Mouse (Mus musculus): ENCODE data around the gene Agfg1.
A peak's percentile ranks its signal among the peaks of the same experiment; 100 is the strongest.

Agfg1 gene

DNA sequence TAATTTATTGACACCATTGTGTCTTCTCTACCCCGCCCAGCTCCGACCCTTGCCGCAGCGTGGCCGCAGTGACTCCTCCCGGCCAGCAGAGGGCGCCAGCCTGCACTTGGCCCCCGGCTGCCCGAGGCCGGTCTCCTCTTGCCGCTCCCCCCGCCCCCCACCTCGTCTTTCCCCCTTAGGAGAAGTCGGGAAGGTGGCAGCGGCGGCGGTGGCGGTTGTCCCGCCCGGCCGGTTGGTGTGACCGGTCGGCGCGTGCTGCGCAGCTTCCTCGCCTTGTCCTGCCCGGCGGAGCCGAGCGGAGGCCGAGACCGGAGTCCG is at the start of gene Agfg1:
TSS of gene Agfg1 (plus strand) at position 188 of the 318 bp plus-strand sequence.
- peak; percentile 91 to 94 for DNase-seq (ENCODE audit: low spot score in 2 of 2)

DNA sequence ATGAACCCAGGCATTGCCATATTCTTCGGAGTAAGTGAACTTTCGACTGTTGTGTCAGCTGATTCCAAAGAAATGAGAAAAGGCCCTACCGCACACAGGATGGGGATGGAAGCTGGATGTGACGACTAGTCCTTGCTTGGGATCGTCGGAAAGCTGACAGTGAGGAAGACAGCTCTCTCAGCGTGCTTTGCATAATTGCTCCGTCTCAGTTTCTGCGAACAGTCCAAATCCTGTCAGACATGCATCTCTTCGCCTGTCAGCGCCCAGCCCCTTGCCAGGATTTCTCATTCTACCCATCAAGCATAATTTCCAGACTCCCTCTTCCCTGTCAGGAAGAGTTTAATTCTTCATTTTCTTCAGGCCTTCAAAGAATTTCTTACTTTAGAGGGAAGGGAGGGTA is 48.2 kb upstream of the Agfg1 start:
- no peak for DNase-seq (ENCODE audit: low spot score in 2 of 2)

- DNase-seq (ENCODE audit: low spot score in 2 of 2), result no peak
These were observed 47.0 kb upstream of the Agfg1 start for GRCm38 (mm10) chr1:82792238-82792637.

DNA sequence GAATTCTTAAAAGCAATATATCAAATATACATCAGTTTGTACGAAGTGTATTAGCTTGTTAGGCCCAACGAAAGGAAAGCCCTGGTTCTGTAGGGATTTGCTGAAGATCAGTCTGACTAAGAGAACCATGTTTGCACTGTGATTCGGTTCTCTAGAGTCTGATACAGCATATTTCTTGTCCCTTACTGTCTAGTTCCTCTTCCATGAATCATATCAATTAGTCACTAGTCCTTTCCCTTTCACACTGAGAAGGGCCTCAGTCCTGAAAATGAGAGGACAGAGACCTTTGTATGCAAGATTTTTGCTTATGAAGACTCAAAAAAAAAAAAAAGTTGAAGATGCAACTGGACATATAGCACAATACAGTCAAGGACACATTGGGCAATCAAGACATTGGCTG is 46.2 kb upstream of the Agfg1 start:
- DNase-seq (ENCODE audit: low spot score in 2 of 2), result no peak

DNA sequence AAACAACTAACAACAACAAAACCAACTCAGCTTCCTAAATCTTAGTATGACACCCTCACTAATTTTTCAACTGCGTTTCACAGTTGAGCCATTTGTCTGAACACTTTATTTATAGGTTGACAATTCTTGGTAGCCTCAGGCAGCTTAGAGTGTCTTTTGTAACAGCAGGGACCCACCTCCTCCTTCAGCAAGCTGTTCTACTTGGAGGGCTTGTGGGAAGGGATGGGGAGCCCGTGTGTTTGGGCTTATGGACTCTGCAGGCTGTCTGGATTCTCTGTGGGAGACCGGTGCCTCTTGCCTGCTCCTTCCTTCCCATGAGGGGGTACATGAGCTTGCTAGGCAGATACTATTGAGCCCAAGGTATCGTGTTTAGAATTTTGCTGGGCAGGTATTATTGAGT is 45.3 kb upstream of the Agfg1 start:
- peak; percentile 43 to 59 for DNase-seq (ENCODE audit: low spot score in 2 of 2)

GRCm38 (mm10) chr1:82795211-82795610 is 44.1 kb upstream of the Agfg1 start:
- no peak for DNase-seq (ENCODE audit: low spot score in 2 of 2)

DNA sequence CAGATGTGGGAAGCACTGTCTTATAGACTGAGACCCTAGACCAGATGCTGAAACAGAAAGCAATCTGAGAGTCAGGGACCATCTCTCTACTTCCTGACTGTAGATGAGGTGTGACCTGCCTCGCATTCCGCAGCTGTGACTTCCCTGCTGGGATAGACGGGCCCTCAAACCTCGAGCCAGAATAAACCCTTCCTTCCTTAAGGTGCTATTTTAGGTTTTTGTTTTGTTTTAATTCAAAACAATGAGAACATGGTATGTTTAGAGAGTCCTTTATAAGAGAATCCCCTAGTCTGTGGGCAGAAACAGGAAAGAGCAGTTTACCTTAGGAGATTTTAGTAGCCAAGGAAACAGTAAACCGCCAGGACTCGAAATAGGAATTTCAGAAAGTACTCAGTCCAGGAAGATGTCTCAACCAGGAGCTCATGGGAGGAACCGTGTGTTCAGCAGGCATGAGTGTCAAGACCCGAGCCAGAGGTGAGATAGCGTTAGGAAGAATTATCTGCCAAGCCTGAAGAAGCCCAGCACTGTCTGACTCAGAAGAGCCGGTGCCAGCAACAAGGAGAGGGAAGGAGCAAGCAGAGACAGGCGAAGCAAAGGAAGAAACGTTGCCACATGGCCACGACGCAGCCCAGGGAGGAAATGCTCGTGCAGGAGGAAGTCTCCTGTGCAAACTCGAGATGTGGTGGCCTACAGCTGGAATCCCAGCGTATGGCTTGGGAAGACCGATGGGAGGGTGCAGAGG is 43.4 kb upstream of the Agfg1 start:
- peak in 1 of 2 experiments; percentile 21 for DNase-seq (ENCODE audit: low spot score in 2 of 2)

GRCm38 (mm10) chr1:82797088-82797487 is 42.2 kb upstream of the Agfg1 start:
- DNase-seq (ENCODE audit: low spot score in 2 of 2), result no peak

DNA sequence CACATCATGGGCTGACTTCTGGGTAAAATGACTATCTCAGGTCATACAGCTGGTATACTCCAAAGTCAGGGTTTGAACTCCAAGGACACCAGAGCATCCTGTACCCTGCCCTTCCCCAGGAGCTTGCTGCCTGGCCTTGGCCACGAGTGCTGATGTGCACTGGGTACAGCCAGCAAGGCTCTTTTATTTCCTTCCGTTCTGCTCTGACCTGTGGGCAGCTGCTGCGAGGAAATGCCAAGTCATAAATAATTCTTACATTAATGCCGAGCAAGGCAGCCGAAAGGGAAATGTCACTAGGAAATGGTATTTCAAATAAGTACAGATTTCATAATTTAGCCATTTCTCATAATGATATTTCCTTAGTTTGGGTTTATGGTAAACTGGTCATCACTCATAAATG is 41.0 kb upstream of the Agfg1 start:
- DNase-seq (ENCODE audit: low spot score in 2 of 2), result no peak

DNA sequence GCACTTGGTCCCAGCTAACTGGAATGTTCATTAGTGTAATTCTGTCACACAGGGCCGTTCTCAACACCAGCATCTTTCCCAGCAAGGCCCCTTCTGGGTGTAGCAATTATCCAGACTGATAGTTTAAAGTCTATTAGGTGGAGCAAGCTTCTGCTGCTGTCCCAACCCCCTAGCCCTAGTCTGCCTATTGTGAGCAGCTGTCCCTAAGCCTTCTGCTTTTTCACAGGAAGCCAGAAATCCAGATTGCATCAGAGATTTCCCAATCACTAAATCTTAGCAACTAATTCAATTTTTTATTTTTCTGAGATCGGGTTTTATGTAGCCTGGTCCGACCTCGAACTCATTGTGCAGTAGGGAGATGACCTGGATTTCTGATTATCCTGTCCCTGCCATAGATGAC is 40.4 kb upstream of the Agfg1 start:
- DNase-seq (ENCODE audit: low spot score in 2 of 2), result no peak

- DNase-seq (ENCODE audit: low spot score in 2 of 2), result no peak
These were observed 38.0 kb upstream of the Agfg1 start for GRCm38 (mm10) chr1:82801105-82801783.

DNA sequence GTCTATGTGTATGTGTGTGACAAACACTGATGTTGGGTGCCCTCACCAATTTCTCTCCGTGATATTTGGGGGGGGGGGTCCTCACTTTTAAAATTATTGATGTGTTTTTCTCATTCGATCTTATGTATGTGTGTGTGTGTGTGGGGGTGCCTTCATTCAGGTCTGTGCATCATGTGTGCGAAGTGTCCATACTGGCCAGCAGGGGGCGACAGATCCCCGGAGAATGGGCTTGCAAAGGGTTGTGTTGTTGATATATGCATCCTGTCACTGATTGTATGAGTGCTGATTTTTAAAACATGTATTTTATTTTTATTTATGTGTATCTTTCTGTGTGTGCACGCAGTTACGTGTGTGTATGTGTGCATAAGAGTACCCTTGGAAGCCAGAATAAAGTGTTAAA is 35.7 kb upstream of the Agfg1 start:
- no peak for DNase-seq (ENCODE audit: low spot score in 2 of 2)

GRCm38 (mm10) chr1:82804059-82804458 is 35.2 kb upstream of the Agfg1 start:
- peak in 1 of 2 experiments; percentile 11 for DNase-seq (ENCODE audit: low spot score in 2 of 2)

GRCm38 (mm10) chr1:82806391-82806790 is 32.9 kb upstream of the Agfg1 start:
- no peak for DNase-seq (ENCODE audit: low spot score in 2 of 2)

GRCm38 (mm10) chr1:82807206-82807605 is 32.1 kb upstream of the Agfg1 start:
- DNase-seq (ENCODE audit: low spot score in 2 of 2), result no peak

DNA sequence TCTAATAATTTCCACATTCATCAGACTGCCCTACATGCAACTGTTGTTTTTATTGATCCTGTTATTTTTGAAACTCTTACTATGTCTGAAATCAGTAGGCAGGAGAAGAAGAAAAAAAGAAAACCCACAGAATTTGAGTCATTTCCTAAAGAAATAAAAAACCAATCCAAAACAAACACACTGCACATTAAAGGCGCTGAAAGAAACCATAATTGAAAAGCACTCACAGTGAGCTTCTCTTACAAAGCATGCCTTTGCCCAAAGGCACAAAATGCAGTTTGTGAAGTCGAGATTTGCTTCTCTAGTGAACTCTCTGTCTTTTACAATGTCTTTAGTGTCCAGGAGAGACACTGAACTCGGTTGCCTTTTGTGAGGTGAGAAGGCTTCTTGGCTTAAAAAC is 30.7 kb upstream of the Agfg1 start:
- DNase-seq (ENCODE audit: low spot score in 2 of 2), result no peak

GRCm38 (mm10) chr1:82811766-82812165 is 27.5 kb upstream of the Agfg1 start:
- DNase-seq (ENCODE audit: low spot score in 2 of 2), result no peak

DNA sequence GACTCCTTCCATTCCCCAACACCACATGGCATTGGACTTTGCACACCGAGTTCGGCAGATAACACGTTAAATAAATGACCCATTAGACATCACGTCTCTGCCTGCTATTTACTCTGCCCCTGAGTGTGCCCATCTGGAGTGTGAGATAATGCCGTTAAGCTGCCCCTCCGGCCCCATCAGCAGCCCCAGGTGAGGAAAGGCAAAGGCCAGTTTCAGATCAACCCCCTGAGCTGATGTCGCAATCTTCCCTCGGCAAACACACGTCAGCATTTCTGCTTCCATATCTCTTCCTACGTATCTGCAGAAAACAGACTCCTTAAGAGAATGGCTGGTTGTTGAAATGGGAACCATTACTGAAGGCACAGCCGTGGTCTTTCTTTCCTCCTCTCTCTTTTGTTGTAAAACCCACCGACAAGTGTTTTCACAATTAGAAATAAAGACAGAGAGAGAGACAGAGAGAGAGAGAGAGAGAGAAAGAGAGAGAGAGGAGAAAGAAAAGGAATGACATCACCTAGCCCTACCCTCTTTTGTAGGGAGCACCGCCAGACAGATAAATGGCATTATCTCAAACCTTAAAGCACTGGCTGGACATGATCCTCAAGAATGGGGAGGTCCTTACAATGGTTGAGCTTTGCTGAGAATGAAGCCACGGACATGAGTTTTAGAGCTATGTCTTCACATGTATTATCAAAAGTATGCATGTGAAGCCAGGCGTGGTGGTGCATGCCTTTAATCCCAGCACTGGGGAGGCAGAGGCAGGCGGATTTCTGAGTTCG is 23.2 kb upstream of the Agfg1 start:
- no peak for DNase-seq (ENCODE audit: low spot score in 2 of 2)

DNA sequence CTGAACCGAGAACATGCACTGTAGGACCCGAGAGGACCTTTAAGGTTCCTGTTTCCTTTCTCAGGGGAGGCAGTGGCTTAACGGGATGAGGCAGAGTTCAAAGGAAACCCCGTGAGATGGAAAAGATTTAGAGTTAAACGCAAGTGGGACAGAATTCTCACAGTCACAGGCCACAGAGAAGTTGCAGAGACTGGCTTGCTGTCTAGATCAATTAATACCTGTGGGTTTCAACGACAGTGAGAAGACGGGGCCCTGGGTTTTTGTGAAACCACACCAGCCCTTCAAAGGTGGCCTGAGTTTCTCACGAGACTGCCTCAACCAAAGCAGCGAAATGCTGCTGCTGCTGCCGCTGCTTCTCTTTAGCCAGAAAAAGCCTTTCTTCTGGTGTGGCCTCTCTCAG is 19.9 kb upstream of the Agfg1 start:
- no peak for DNase-seq (ENCODE audit: low spot score in 2 of 2)

GRCm38 (mm10) chr1:82820179-82820578 is 19.1 kb upstream of the Agfg1 start:
- DNase-seq (ENCODE audit: low spot score in 2 of 2), result no peak

- DNase-seq (ENCODE audit: low spot score in 2 of 2), result no peak
These were observed 18.6 kb upstream of the Agfg1 start for GRCm38 (mm10) chr1:82820626-82821186.

GRCm38 (mm10) chr1:82821846-82822245 is 17.4 kb upstream of the Agfg1 start:
- DNase-seq (ENCODE audit: low spot score in 2 of 2), result no peak

GRCm38 (mm10) chr1:82824147-82824546 is 15.1 kb upstream of the Agfg1 start:
- no peak for DNase-seq (ENCODE audit: low spot score in 2 of 2)
